Mouse (Mus musculus): ENCODE data around the gene Denr. TPM values are rescaled to one million over a fixed set of nuclear protein-coding genes. Genes with fewer than 3 reads are reported as not detected.

The Denr gene
- 33.1 and 64.5 TPM in 2 replicates for polyA plus RNA-seq (2012; rRNA removed)
- 121 and 126 TPM in 2 replicates for polyA plus RNA-seq (2014; fragmentation: Nextera tagmentation; extraction: Ambion mirVana)

GRCm38 (mm10) chr5:123906976-123907630, at the start of gene Denr:
Denr (plus strand) TSS chr5:123907175.
- H3K4me2 ChIP-seq (replicated peaks; ENCODE audit: low read depth, low read length, severe bottlenecking) = peak within 1 kb of the TSS; percentile 85
- H3K36me3 ChIP-seq (ENCODE audit: control insufficient read depth, insufficient read depth, low read length) = peaks cover 29% of the 10 kb centered on the region
- DNase-seq (ENCODE audit: low spot score) (peak; percentile 95), ATAC-seq (ENCODE audit: low FRiP score, low read depth) (peak; percentile 98)
- no peaks in the 10 kb centered on the region for H3K9me3 ChIP-seq (ENCODE audit: control insufficient read depth, low read length)
- 0% methylated on average over 36 of the region's 61 CpGs for WGBS
- H3K27ac ChIP-seq (replicated peaks; ENCODE audit: low read depth, low read length) = peak within 1 kb of the TSS; percentile 82
- no peaks in the 10 kb centered on the region for H3K27me3 ChIP-seq (ENCODE audit: control insufficient read depth, insufficient read depth, low read length)
- TF ChIP-seq POLR2A (IDR thresholded peaks at IDR 0.05; ENCODE audit: borderline replicate concordance, extremely low read depth, insufficient read depth, insufficient read length) = 0 out of 2 replicates have a peak, but pooled peaks have one; percentile 73
- H3K4me3 ChIP-seq (replicated peaks; ENCODE audit: low read length) = peak within 1 kb of the TSS; percentile 98
- peaks cover 3% of the 10 kb centered on the region; the same call in 1 of the 2 replicates for H3K4me1 ChIP-seq (ENCODE audit: control insufficient read depth, insufficient read depth, low read length)
- H3K9ac ChIP-seq (ENCODE audit: low read depth, low read length, severe bottlenecking) = peak within 1 kb of the TSS; percentile 98

DNA sequence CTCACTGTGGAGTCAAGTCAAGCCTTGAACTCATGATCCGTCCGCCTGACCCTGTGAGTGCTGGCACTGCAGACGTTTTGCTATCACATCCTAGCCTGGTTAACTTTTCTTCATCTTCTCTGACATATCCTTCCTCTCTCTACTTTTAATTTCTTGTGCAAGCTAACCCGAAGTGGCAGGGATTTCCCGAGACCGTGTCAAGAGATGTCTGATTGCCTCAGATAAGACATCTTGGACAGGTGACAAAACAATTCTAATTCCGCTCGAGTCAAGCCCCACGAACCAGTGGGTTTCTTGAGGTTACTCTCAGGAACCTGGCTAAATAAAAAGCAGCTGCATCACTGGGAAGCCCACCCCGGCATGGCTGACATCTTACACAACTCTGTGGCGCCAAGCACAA, 48.2 kb upstream of the Denr start:
- peaks cover 3% of the 10 kb centered on the region for H3K4me1 ChIP-seq (ENCODE audit: control insufficient read depth, insufficient read depth, low read length)
- no peaks in the 10 kb centered on the region for H3K9me3 ChIP-seq (ENCODE audit: control insufficient read depth, low read length)
- no peak overlapping the region for H3K9ac ChIP-seq (ENCODE audit: low read depth, low read length, severe bottlenecking)
- DNase-seq (ENCODE audit: low spot score) (no peak), ATAC-seq (ENCODE audit: low FRiP score, low read depth) (no peak)
- 71% methylated on average over 11 of the region's 11 CpGs for WGBS
- H3K4me3 ChIP-seq (replicated peaks; ENCODE audit: low read length) = no peak overlapping the region
- H3K27ac ChIP-seq (replicated peaks; ENCODE audit: low read depth, low read length) = no peak overlapping the region
- no peak for TF ChIP-seq POLR2A (IDR thresholded peaks at IDR 0.05; ENCODE audit: borderline replicate concordance, extremely low read depth, insufficient read depth, insufficient read length)
- H3K36me3 ChIP-seq (ENCODE audit: control insufficient read depth, insufficient read depth, low read length) = no peaks in the 10 kb centered on the region
- H3K4me2 ChIP-seq (replicated peaks; ENCODE audit: low read depth, low read length, severe bottlenecking) = no peak overlapping the region
- no peaks in the 10 kb centered on the region for H3K27me3 ChIP-seq (ENCODE audit: control insufficient read depth, insufficient read depth, low read length)

- Histone ChIP-seq H3K9me3 (ENCODE audit: control insufficient read depth, low read length) (no peaks in the 10 kb centered on the region), H3K27me3 (ENCODE audit: control insufficient read depth, insufficient read depth, low read length) (no peaks in the 10 kb centered on the region), H3K4me1 (ENCODE audit: control insufficient read depth, insufficient read depth, low read length) (peaks cover 3% of the 10 kb centered on the region), H3K27ac (replicated peaks; ENCODE audit: low read depth, low read length) (no peak overlapping the region), H3K36me3 (ENCODE audit: control insufficient read depth, insufficient read depth, low read length) (no peaks in the 10 kb centered on the region), H3K9ac (ENCODE audit: low read depth, low read length, severe bottlenecking) (no peak overlapping the region), H3K4me3 (replicated peaks; ENCODE audit: low read length) (no peak overlapping the region), H3K4me2 (replicated peaks; ENCODE audit: low read depth, low read length, severe bottlenecking) (no peak overlapping the region)
- 74% methylated on average over 15 of the region's 15 CpGs for WGBS
- ATAC-seq (ENCODE audit: low FRiP score, low read depth) (no peak), DNase-seq (ENCODE audit: low spot score) (no peak)
- no peak for TF ChIP-seq POLR2A (IDR thresholded peaks at IDR 0.05; ENCODE audit: borderline replicate concordance, extremely low read depth, insufficient read depth, insufficient read length)
Observed at GRCm38 (mm10) chr5:123862374-123863350, 44.3 kb upstream of the Denr start.

DNA sequence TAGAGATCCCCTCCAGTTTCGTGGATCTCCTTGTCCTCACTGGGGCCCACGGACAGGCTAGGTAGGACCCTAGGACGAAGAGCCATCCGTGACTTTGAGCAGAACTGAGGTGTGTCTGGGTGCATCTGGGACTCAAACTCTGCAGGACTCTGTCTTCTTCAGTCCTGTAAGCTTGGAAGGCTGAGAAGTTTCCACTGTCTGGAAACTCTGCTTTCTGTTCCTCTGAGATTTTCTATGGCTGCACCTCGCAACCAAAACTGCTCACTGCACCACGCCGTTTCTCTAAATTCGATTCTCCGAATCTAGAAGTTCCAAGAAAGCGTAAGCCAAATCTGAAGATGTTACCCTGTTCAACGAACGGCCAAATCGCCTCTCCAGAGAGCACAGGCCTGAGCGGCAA, 43.0 kb upstream of the Denr start:
- ATAC-seq (ENCODE audit: low FRiP score, low read depth) (no peak), DNase-seq (ENCODE audit: low spot score) (no peak)
- H3K27me3 ChIP-seq (ENCODE audit: control insufficient read depth, insufficient read depth, low read length) = no peaks in the 10 kb centered on the region
- no peaks in the 10 kb centered on the region for H3K9me3 ChIP-seq (ENCODE audit: control insufficient read depth, low read length)
- H3K36me3 ChIP-seq (ENCODE audit: control insufficient read depth, insufficient read depth, low read length) = no peaks in the 10 kb centered on the region
- H3K4me2 ChIP-seq (replicated peaks; ENCODE audit: low read depth, low read length, severe bottlenecking) = no peak overlapping the region
- H3K4me1 ChIP-seq (ENCODE audit: control insufficient read depth, insufficient read depth, low read length) = peaks cover 3% of the 10 kb centered on the region
- H3K9ac ChIP-seq (ENCODE audit: low read depth, low read length, severe bottlenecking) = no peak overlapping the region
- WGBS = 80% methylated on average over 14 of the region's 14 CpGs
- no peak overlapping the region for H3K4me3 ChIP-seq (replicated peaks; ENCODE audit: low read length)
- TF ChIP-seq POLR2A (IDR thresholded peaks at IDR 0.05; ENCODE audit: borderline replicate concordance, extremely low read depth, insufficient read depth, insufficient read length) = no peak
- H3K27ac ChIP-seq (replicated peaks; ENCODE audit: low read depth, low read length) = no peak overlapping the region

DNA sequence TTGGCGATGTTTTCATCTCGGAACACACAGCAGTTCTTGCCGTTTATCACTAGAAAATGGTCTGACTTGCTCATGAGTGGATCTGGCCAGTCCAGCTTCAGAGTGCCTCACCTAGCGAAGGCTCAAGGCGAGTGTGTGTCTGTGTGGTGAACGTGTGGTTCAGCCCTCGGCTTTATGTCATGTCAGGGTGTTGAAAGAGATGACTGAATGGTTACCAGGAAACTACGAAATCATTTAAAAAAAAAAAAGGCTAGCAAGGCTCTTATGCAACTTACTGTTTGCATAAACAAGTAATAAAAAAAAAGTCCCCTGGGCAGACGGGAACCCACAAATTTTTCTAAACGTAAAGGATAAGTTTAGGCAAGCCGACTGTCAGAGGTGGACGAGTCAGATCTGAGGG, 41.6 kb upstream of the Denr start, which contains the start of gene Hcar2:
TSS of gene Hcar2 (minus strand) at position 135 of the 400 bp plus-strand sequence.
- no peak for DNase-seq (ENCODE audit: low spot score)
- Histone ChIP-seq H3K9me3 (ENCODE audit: control insufficient read depth, low read length) (no peaks in the 10 kb centered on the region), H3K36me3 (ENCODE audit: control insufficient read depth, insufficient read depth, low read length) (no peaks in the 10 kb centered on the region), H3K4me2 (replicated peaks; ENCODE audit: low read depth, low read length, severe bottlenecking) (no peak within 1 kb of the TSS), H3K27ac (replicated peaks; ENCODE audit: low read depth, low read length) (no peak within 1 kb of the TSS), H3K4me1 (ENCODE audit: control insufficient read depth, insufficient read depth, low read length) (no peaks in the 10 kb centered on the region; the same call in 1 of the 2 replicates), H3K9ac (ENCODE audit: low read depth, low read length, severe bottlenecking) (no peak within 1 kb of the TSS), H3K27me3 (ENCODE audit: control insufficient read depth, insufficient read depth, low read length) (no peaks in the 10 kb centered on the region), H3K4me3 (replicated peaks; ENCODE audit: low read length) (no peak within 1 kb of the TSS)
- 73% methylated on average over 12 of the region's 12 CpGs for WGBS
- no peak for TF ChIP-seq POLR2A (IDR thresholded peaks at IDR 0.05; ENCODE audit: borderline replicate concordance, extremely low read depth, insufficient read depth, insufficient read length)
- no peak for ATAC-seq (ENCODE audit: low FRiP score, low read depth)

Measured in limb, embryonic 14.5 days (tissue).